Mouse (Mus musculus) embryonic facial prominence, embryonic 11.5 days (tissue): ENCODE data around the gene Dse. TPM values are rescaled to one million over a fixed set of nuclear protein-coding genes. Genes with fewer than 3 reads are reported as not detected.
A peak's percentile ranks its signal among the peaks of the same experiment; 100 is the strongest.

Experiments used
- ATAC-seq: fragments of 200-750 bp; cut with Nextera tagmentation; replicated peaks from 2 replicates; pipeline ENCODE4 v1.8.0; 2017; ENCODE audit warnings: low read depth; ENCODE audit not compliant: insufficient number of reproducible peaks, low FRiP score, low TSS enrichment
- DNase-seq: peaks from one replicate; pipeline ENCODE4 v3.0.0-alpha.2; 2015; ENCODE audit warnings: low spot score
- H3K27ac ChIP-seq: fragments of 300-500 bp; sonication (generic); replicated peaks from 2 replicates; pipeline ENCODE4 v1.5.1; 2014; ENCODE audit warnings: mild to moderate bottlenecking, low read depth, low read length, control low read depth
- H3K27me3 ChIP-seq: fragments of 300-500 bp; sonication (generic); 2 replicates; pipeline ENCODE4 v1.6.1; 2014; ENCODE audit warnings: mild to moderate bottlenecking, low read length, moderate library complexity, mixed read lengths; ENCODE audit not compliant: control insufficient read depth, insufficient read depth
- H3K36me3 ChIP-seq: fragments of 300-500 bp; sonication (generic); replicated peaks from 2 replicates; pipeline ENCODE4 v1.6.1; 2014; ENCODE audit warnings: low read depth, mild to moderate bottlenecking, low read length, moderate library complexity, mixed read lengths; ENCODE audit not compliant: control insufficient read depth, insufficient read depth
- H3K4me1 ChIP-seq: fragments of 300-500 bp; sonication (generic); 2 replicates; pipeline ENCODE4 v1.6.1; 2014; ENCODE audit warnings: low read length, mixed read lengths; ENCODE audit not compliant: control insufficient read depth, insufficient read depth
- H3K4me2 ChIP-seq: fragments of 300-500 bp; sonication (generic); 2 replicates; pipeline ENCODE4 v1.6.1; 2014; ENCODE audit warnings: low read depth, mild to moderate bottlenecking, control low read depth, low read length, moderate library complexity
- H3K4me3 ChIP-seq: fragments of 300-500 bp; sonication (generic); 2 replicates; pipeline ENCODE4 v1.5.1; 2014; ENCODE audit warnings: low read depth, low read length, control low read depth
- H3K9ac ChIP-seq: fragments of 300-500 bp; sonication (generic); replicated peaks from 2 replicates; pipeline ENCODE4 v1.6.1; 2014; ENCODE audit warnings: mild to moderate bottlenecking, control low read depth, low read length
- H3K9me3 ChIP-seq: fragments of 300-500 bp; sonication (generic); replicated peaks from 2 replicates; pipeline ENCODE4 v1.6.1; 2016; ENCODE audit warnings: mild to moderate bottlenecking, low read length, inconsistent platforms, mixed read lengths; ENCODE audit not compliant: control insufficient read depth
- WGBS: fragments of 180-500 bp; shearing (Covaris S2); extraction: QIAGEN DNeasy Blood & Tissue Kit; methylation state at CpG from one replicate; pipeline ENCODE4 v1.1.7; 2014; 5-methylcytosine and 5-hydroxymethylcytosine counted together
- polyA plus RNA-seq: library from polyadenylated mRNA; unstranded; fragments of >200 nt; fragmentation: Nextera tagmentation; extraction: Ambion mirVana; gene quantifications from 2 replicates; pipeline ENCODE4 v1.2.1, GENCODE M21; 2014

Dse gene
- polyA plus RNA-seq, 1 experiment from 2014 or later, result 45.1 TPM

- ATAC-seq, result no peak
- no peak overlapping the region for H3K27ac ChIP-seq
- H3K36me3 ChIP-seq, result no peaks in the 10 kb centered on the region
- no peaks in the 10 kb centered on the region for H3K27me3 ChIP-seq
- 42% methylated on average over 3 of the region's 3 CpGs for WGBS
- H3K4me2 ChIP-seq, result no peak overlapping the region
- no peaks in the 10 kb centered on the region for H3K9me3 ChIP-seq
- H3K4me1 ChIP-seq, result no peaks in the 10 kb centered on the region
- DNase-seq, result no peak
- no peak overlapping the region for H3K9ac ChIP-seq
- no peak overlapping the region for H3K4me3 ChIP-seq
Measured at GRCm38 (mm10) chr10:34235384-34235783, 27.9 kb upstream of the Dse start.

- Histone ChIP-seq H3K4me2 (no peak overlapping the region), H3K9me3 (no peaks in the 10 kb centered on the region), H3K9ac (no peak overlapping the region), H3K27me3 (no peaks in the 10 kb centered on the region), H3K36me3 (no peaks in the 10 kb centered on the region), H3K4me1 (no peaks in the 10 kb centered on the region), H3K27ac (no peak overlapping the region), H3K4me3 (no peak overlapping the region)
- peak; percentile 41 for DNase-seq
- 26% methylated on average over 2 of the region's 2 CpGs for WGBS
- ATAC-seq, result no peak
Measured at GRCm38 (mm10) chr10:34233931-34234745, 26.6 kb upstream of the Dse start.

GRCm38 (mm10) chr10:34233418-34233817, 25.9 kb upstream of the Dse start:
- DNase-seq (no peak), ATAC-seq (no peak)
- Histone ChIP-seq H3K27me3 (no peaks in the 10 kb centered on the region), H3K27ac (no peak overlapping the region), H3K9ac (no peak overlapping the region), H3K4me1 (no peaks in the 10 kb centered on the region), H3K4me2 (no peak overlapping the region), H3K36me3 (no peaks in the 10 kb centered on the region), H3K4me3 (no peak overlapping the region), H3K9me3 (no peaks in the 10 kb centered on the region)
- 78% methylated on average over 1 of the region's 1 CpGs for WGBS

GRCm38 (mm10) chr10:34230121-34230675, 22.7 kb upstream of the Dse start:
- Histone ChIP-seq H3K4me1 (no peaks in the 10 kb centered on the region), H3K36me3 (no peaks in the 10 kb centered on the region), H3K9ac (no peak overlapping the region), H3K4me2 (no peak overlapping the region), H3K27ac (no peak overlapping the region), H3K9me3 (no peaks in the 10 kb centered on the region), H3K4me3 (no peak overlapping the region), H3K27me3 (no peaks in the 10 kb centered on the region)
- no peak for ATAC-seq
- 43% methylated on average over 5 of the region's 5 CpGs for WGBS
- no peak for DNase-seq

- H3K4me3 ChIP-seq, result no peak overlapping the region
- no peaks in the 10 kb centered on the region for H3K27me3 ChIP-seq
- no peak overlapping the region for H3K4me2 ChIP-seq
- no peak overlapping the region for H3K27ac ChIP-seq
- H3K9me3 ChIP-seq, result no peaks in the 10 kb centered on the region
- H3K9ac ChIP-seq, result no peak overlapping the region
- H3K4me1 ChIP-seq, result no peaks in the 10 kb centered on the region
- no peaks in the 10 kb centered on the region for H3K36me3 ChIP-seq
- ATAC-seq (no peak), DNase-seq (no peak)
- 80% methylated on average over 4 of the region's 4 CpGs for WGBS
Measured at GRCm38 (mm10) chr10:34229491-34229890, 22.0 kb upstream of the Dse start.

GRCm38 (mm10) chr10:34223660-34224059, 16.1 kb upstream of the Dse start:
- H3K27me3 ChIP-seq, result no peaks in the 10 kb centered on the region
- DNase-seq (no peak), ATAC-seq (no peak)
- no peaks in the 10 kb centered on the region for H3K4me1 ChIP-seq
- no peaks in the 10 kb centered on the region for H3K9me3 ChIP-seq
- no peak overlapping the region for H3K9ac ChIP-seq
- H3K4me2 ChIP-seq, result no peak overlapping the region
- no peak overlapping the region for H3K4me3 ChIP-seq
- WGBS, result 53% methylated on average over 3 of the region's 3 CpGs
- no peak overlapping the region for H3K27ac ChIP-seq
- H3K36me3 ChIP-seq, result no peaks in the 10 kb centered on the region

GRCm38 (mm10) chr10:34221909-34222620, 14.6 kb upstream of the Dse start:
- no peaks in the 10 kb centered on the region for H3K9me3 ChIP-seq
- DNase-seq (no peak), ATAC-seq (no peak)
- no peak overlapping the region for H3K9ac ChIP-seq
- H3K4me3 ChIP-seq, result no peak overlapping the region
- H3K27ac ChIP-seq, result no peak overlapping the region
- no peaks in the 10 kb centered on the region for H3K27me3 ChIP-seq
- no peak overlapping the region for H3K4me2 ChIP-seq
- WGBS, result 67% methylated on average over 3 of the region's 3 CpGs
- H3K4me1 ChIP-seq, result no peaks in the 10 kb centered on the region
- no peaks in the 10 kb centered on the region for H3K36me3 ChIP-seq

GRCm38 (mm10) chr10:34218191-34218590, 10.7 kb upstream of the Dse start:
- Histone ChIP-seq H3K4me2 (no peak overlapping the region), H3K27ac (no peak overlapping the region), H3K9ac (no peak overlapping the region), H3K9me3 (no peaks in the 10 kb centered on the region), H3K36me3 (no peaks in the 10 kb centered on the region), H3K4me3 (no peak overlapping the region), H3K27me3 (no peaks in the 10 kb centered on the region), H3K4me1 (no peaks in the 10 kb centered on the region)
- WGBS, result 94% methylated on average over 3 of the region's 3 CpGs
- ATAC-seq (no peak), DNase-seq (no peak)
